Mouse (Mus musculus) embryonic facial prominence, embryonic 10.5 days (tissue): ENCODE measurements around the gene Numa1. TPM values are rescaled to one million over a fixed set of nuclear protein-coding genes. Genes with fewer than 3 reads are reported as not detected.

Experiments used
- DNase-seq: peaks from one replicate; pipeline ENCODE4 v3.0.0-alpha.2; 2017; ENCODE audit warnings: low spot score
- H3K27ac ChIP-seq: fragments of 300-500 bp; sonication (generic); replicated peaks from 2 replicates; pipeline ENCODE4 v1.5.1; 2016; ENCODE audit warnings: mild to moderate bottlenecking
- H3K27me3 ChIP-seq: fragments of 300-500 bp; sonication (generic); replicated peaks from 2 replicates; pipeline ENCODE4 v1.6.1; 2016; ENCODE audit warnings: low read depth, mild to moderate bottlenecking; ENCODE audit not compliant: poor library complexity, severe bottlenecking
- H3K36me3 ChIP-seq: fragments of 300-500 bp; sonication (generic); replicated peaks from 2 replicates; pipeline ENCODE4 v1.6.1; 2016; ENCODE audit warnings: mild to moderate bottlenecking, moderate library complexity
- H3K4me1 ChIP-seq: fragments of 300-500 bp; sonication (generic); 2 replicates; pipeline ENCODE4 v1.6.1; 2016
- H3K4me3 ChIP-seq: fragments of 300-500 bp; sonication (generic); 2 replicates; pipeline ENCODE4 v1.5.1; 2016; ENCODE audit warnings: mild to moderate bottlenecking, moderate library complexity
- H3K9me3 ChIP-seq: fragments of 300-500 bp; sonication (generic); 2 replicates; pipeline ENCODE4 v1.6.1; 2016; ENCODE audit warnings: mild to moderate bottlenecking
- WGBS: fragments of 180-500 bp; shearing (Covaris S2); methylation state at CpG from one replicate; pipeline ENCODE4 v1.1.7; 2016; 5-methylcytosine and 5-hydroxymethylcytosine counted together
- polyA plus RNA-seq: library from polyadenylated mRNA; unstranded; fragments of >200 nt; fragmentation: Nextera tagmentation; extraction: Ambion mirVana; gene quantifications from 2 replicates; pipeline ENCODE4 v1.2.1, GENCODE M21; 2016

Gene Numa1
- 110 and 113 TPM in 2 replicates for polyA plus RNA-seq

GRCm38 (mm10) chr7:101933751-101934240 is at the start of gene Numa1, which contains the start of gene Lrrc51:
Gene Numa1 (plus strand): TSS chr7:101934111.
Gene Lrrc51 (minus strand): TSS chr7:101933895.
- H3K36me3 ChIP-seq: peaks cover 30% of the 10 kb centered on the region
- peak; percentile 97 for DNase-seq
- no peaks in the 10 kb centered on the region for H3K27me3 ChIP-seq
- H3K27ac ChIP-seq: peak within 1 kb of the TSS; percentile 95
- H3K4me3 ChIP-seq: peak within 1 kb of the TSS; percentile 79
- under 1% methylated on average over 40 of the region's 40 CpGs for WGBS
- peaks cover 26% of the 10 kb centered on the region for H3K4me1 ChIP-seq
- no peaks in the 10 kb centered on the region for H3K9me3 ChIP-seq

- Histone ChIP-seq H3K9me3 (no peaks in the 10 kb centered on the region), H3K4me1 (no peaks in the 10 kb centered on the region), H3K27ac (no peak overlapping the region), H3K27me3 (no peaks in the 10 kb centered on the region), H3K36me3 (no peaks in the 10 kb centered on the region), H3K4me3 (no peak overlapping the region)
- DNase-seq: no peak
- 91% methylated on average over 4 of the region's 4 CpGs for WGBS
Observed at GRCm38 (mm10) chr7:101884160-101884559, 49.8 kb upstream of the Numa1 start.

GRCm38 (mm10) chr7:101886274-101886673 is 47.6 kb upstream of the Numa1 start:
- H3K9me3 ChIP-seq: no peaks in the 10 kb centered on the region
- no peaks in the 10 kb centered on the region for H3K36me3 ChIP-seq
- WGBS: 87% methylated on average over 6 of the region's 6 CpGs
- no peak overlapping the region for H3K4me3 ChIP-seq
- no peak overlapping the region for H3K27ac ChIP-seq
- DNase-seq: no peak
- no peaks in the 10 kb centered on the region for H3K4me1 ChIP-seq
- H3K27me3 ChIP-seq: no peaks in the 10 kb centered on the region

GRCm38 (mm10) chr7:101888460-101888859 is 45.5 kb upstream of the Numa1 start:
- Histone ChIP-seq H3K36me3 (no peaks in the 10 kb centered on the region), H3K27me3 (no peaks in the 10 kb centered on the region), H3K4me1 (no peaks in the 10 kb centered on the region), H3K9me3 (no peaks in the 10 kb centered on the region), H3K4me3 (no peak overlapping the region), H3K27ac (no peak overlapping the region)
- DNase-seq: no peak
- 85% methylated on average over 4 of the region's 4 CpGs for WGBS

- peak overlapping the region; percentile 95 for H3K27ac ChIP-seq
- no peaks in the 10 kb centered on the region for H3K9me3 ChIP-seq
- DNase-seq: no peak
- peaks cover 27% of the 10 kb centered on the region for H3K36me3 ChIP-seq
- WGBS: 38% methylated on average over 9 of the region's 9 CpGs
- H3K4me1 ChIP-seq: peaks cover 14% of the 10 kb centered on the region
- no peaks in the 10 kb centered on the region for H3K27me3 ChIP-seq
- H3K4me3 ChIP-seq: peak overlapping the region; percentile 68
Observed at GRCm38 (mm10) chr7:101895695-101896094, 38.2 kb upstream of the Numa1 start.

GRCm38 (mm10) chr7:101896104-101897066 is 37.5 kb upstream of the Numa1 start:
- Histone ChIP-seq H3K27ac (peak overlapping the region; percentile 95), H3K9me3 (no peaks in the 10 kb centered on the region), H3K4me1 (peaks cover 20% of the 10 kb centered on the region), H3K27me3 (no peaks in the 10 kb centered on the region), H3K36me3 (peaks cover 33% of the 10 kb centered on the region), H3K4me3 (peak overlapping the region; percentile 68)
- WGBS: under 1% methylated on average over 57 of the region's 57 CpGs
- peak; percentile 96 for DNase-seq

GRCm38 (mm10) chr7:101900331-101901097 is 33.4 kb upstream of the Numa1 start:
- 90% methylated on average over 16 of the region's 16 CpGs for WGBS
- 0 out of 2 replicates have a peak overlapping the region, but pooled peaks have one; percentile 24 for H3K27ac ChIP-seq
- peaks cover 24% of the 10 kb centered on the region for H3K4me1 ChIP-seq
- no peak overlapping the region for H3K4me3 ChIP-seq
- no peaks in the 10 kb centered on the region for H3K27me3 ChIP-seq
- DNase-seq: no peak
- H3K36me3 ChIP-seq: peaks cover 46% of the 10 kb centered on the region
- H3K9me3 ChIP-seq: no peaks in the 10 kb centered on the region

- no peaks in the 10 kb centered on the region for H3K27me3 ChIP-seq
- no peak overlapping the region for H3K4me3 ChIP-seq
- DNase-seq: no peak
- peaks cover 31% of the 10 kb centered on the region for H3K4me1 ChIP-seq
- 95% methylated on average over 10 of the region's 10 CpGs for WGBS
- H3K9me3 ChIP-seq: no peaks in the 10 kb centered on the region
- H3K27ac ChIP-seq: no peak overlapping the region
- peaks cover 46% of the 10 kb centered on the region for H3K36me3 ChIP-seq
Observed at GRCm38 (mm10) chr7:101901969-101902368, 31.9 kb upstream of the Numa1 start.

- H3K9me3 ChIP-seq: no peaks in the 10 kb centered on the region
- no peaks in the 10 kb centered on the region for H3K27me3 ChIP-seq
- DNase-seq: no peak
- H3K36me3 ChIP-seq: peaks cover 45% of the 10 kb centered on the region
- no peak overlapping the region for H3K27ac ChIP-seq
- no peak overlapping the region for H3K4me3 ChIP-seq
- peaks cover 32% of the 10 kb centered on the region for H3K4me1 ChIP-seq
Observed at GRCm38 (mm10) chr7:101902846-101903245, 31.1 kb upstream of the Numa1 start.

GRCm38 (mm10) chr7:101905561-101906286 is 28.2 kb upstream of the Numa1 start, which contains the start of gene Lamtor1:
Gene Lamtor1 (plus strand): TSS chr7:101905904.
- no peaks in the 10 kb centered on the region for H3K9me3 ChIP-seq
- no peaks in the 10 kb centered on the region for H3K27me3 ChIP-seq
- WGBS: under 1% methylated on average over 61 of the region's 61 CpGs
- H3K36me3 ChIP-seq: peaks cover 46% of the 10 kb centered on the region
- peaks cover 26% of the 10 kb centered on the region for H3K4me1 ChIP-seq
- peak; percentile 100 for DNase-seq
- H3K27ac ChIP-seq: peak within 1 kb of the TSS; percentile 97
- peak within 1 kb of the TSS; percentile 82 for H3K4me3 ChIP-seq

- 21% methylated on average over 11 of the region's 11 CpGs for WGBS
- Histone ChIP-seq H3K4me1 (peaks cover 21% of the 10 kb centered on the region), H3K4me3 (peak within 1 kb of the TSS; percentile 82), H3K27me3 (no peaks in the 10 kb centered on the region), H3K36me3 (peaks cover 46% of the 10 kb centered on the region), H3K27ac (peak within 1 kb of the TSS; percentile 97), H3K9me3 (no peaks in the 10 kb centered on the region)
- DNase-seq: no peak
Observed at GRCm38 (mm10) chr7:101906287-101906681, 27.6 kb upstream of the Numa1 start, which contains the start of gene Tomt. Gene Tomt (minus strand): TSS chr7:101906359.

GRCm38 (mm10) chr7:101906696-101907095 is 27.2 kb upstream of the Numa1 start:
- peak overlapping the region; percentile 97 for H3K27ac ChIP-seq
- peaks cover 50% of the 10 kb centered on the region for H3K36me3 ChIP-seq
- DNase-seq: no peak
- no peaks in the 10 kb centered on the region for H3K27me3 ChIP-seq
- peak overlapping the region; percentile 82 for H3K4me3 ChIP-seq
- peaks cover 21% of the 10 kb centered on the region for H3K4me1 ChIP-seq
- no peaks in the 10 kb centered on the region for H3K9me3 ChIP-seq
- WGBS: 80% methylated on average over 8 of the region's 8 CpGs
